Mouse (Mus musculus) MEL (cell line): ENCODE measurements around the gene Hoxb1. TPM values are rescaled to one million over a fixed set of nuclear protein-coding genes. Genes with fewer than 3 reads are reported as not detected.

Source experiments
- DNase-seq: peaks from one replicate; pipeline ENCODE4 v3.0.0; 2011; ENCODE audit warnings: low read depth, low spot score
- H3K27ac ChIP-seq: 2 replicates; pipeline ENCODE4 v1.5.1; 2012; ENCODE audit warnings: low read depth, mild to moderate bottlenecking, control low read depth, low read length, moderate library complexity; ENCODE audit not compliant: control insufficient read depth
- H3K27me3 ChIP-seq, 2 experiments: fragments of 150-350 bp in 1 of 2; sonication (generic) in 1 of 2; 2 replicates each; pipeline ENCODE4 v1.6.1; 2012; ENCODE audit warnings: low read length in 2 of 2, mild to moderate bottlenecking in 2 of 2, improper control_type of control experiment in 1 of 2, moderate library complexity in 1 of 2; ENCODE audit not compliant: insufficient read depth in 2 of 2, control insufficient read depth in 1 of 2
- H3K36me3 ChIP-seq, 2 experiments: 2 replicates each; pipeline ENCODE4 v1.6.1; 2012 to 2014; ENCODE audit warnings: low read length in 2 of 2, improper control_type of control experiment in 1 of 2, inconsistent platforms in 1 of 2, mild to moderate bottlenecking in 1 of 2; ENCODE audit not compliant: insufficient read depth in 2 of 2, control insufficient read depth in 1 of 2
- H3K4me1 ChIP-seq, 2 experiments: fragments of 150-350 bp in 1 of 2; sonication (generic) in 1 of 2; 2 replicates each; pipeline ENCODE4 v1.6.1; 2012; ENCODE audit warnings: low read length in 2 of 2, improper control_type of control experiment in 1 of 2, mild to moderate bottlenecking in 1 of 2; ENCODE audit not compliant: insufficient read depth in 2 of 2, control insufficient read depth in 1 of 2
- H3K4me3 ChIP-seq, 2 experiments: fragments of 150-350 bp in 1 of 2; sonication (generic) in 1 of 2; 2 replicates each; pipeline ENCODE4 v1.5.1; 2012; ENCODE audit warnings: low read depth in 2 of 2, low read length in 2 of 2, mild to moderate bottlenecking in 2 of 2, moderate library complexity in 2 of 2, control low read depth in 1 of 2, improper control_type of control experiment in 1 of 2; ENCODE audit not compliant: control insufficient read depth in 1 of 2, insufficient read depth in 1 of 2
- H3K79me2 ChIP-seq: 2 replicates; pipeline ENCODE4 v1.6.1; 2012; ENCODE audit warnings: mild to moderate bottlenecking, low read length, moderate library complexity; ENCODE audit not compliant: control insufficient read depth, poor library complexity, insufficient read depth
- H3K9ac ChIP-seq: 2 replicates; pipeline ENCODE4 v1.6.1; 2012; ENCODE audit warnings: low read depth, mild to moderate bottlenecking, control low read depth, low read length, moderate library complexity; ENCODE audit not compliant: control insufficient read depth, poor library complexity, severe bottlenecking
- H3K9me3 ChIP-seq: fragments of 150-350 bp; sonication (generic); replicated peaks from 2 replicates; pipeline ENCODE4 v1.6.1; 2012; ENCODE audit warnings: mild to moderate bottlenecking, low read length, improper control_type of control experiment, moderate library complexity; ENCODE audit not compliant: insufficient read depth
- CHD1 ChIP-seq: IDR thresholded peaks from 2 replicates; pipeline ENCODE4 v1.6.1; 2012; ENCODE audit warnings: low read depth, mild to moderate bottlenecking, inconsistent platforms, low read length, improper control_type of control experiment
- CTCF ChIP-seq, 3 experiments: IDR thresholded peaks in 2 of 3; conservative IDR thresholded peaks in 1 of 3; 2 replicates each; pipeline ENCODE4 v1.5.1; 2011 to 2012; ENCODE audit warnings: low read length in 3 of 3, low read depth in 2 of 3, mild to moderate bottlenecking in 2 of 3, improper control_type of control experiment in 1 of 3, inconsistent platforms in 1 of 3, mixed read lengths in 1 of 3, moderate library complexity in 1 of 3; ENCODE audit not compliant: control insufficient read depth in 1 of 3, insufficient read depth in 1 of 3, poor library complexity in 1 of 3, severe bottlenecking in 1 of 3
- ELF1 ChIP-seq: IDR thresholded peaks from 2 replicates; pipeline ENCODE4 v1.6.1; 2014; ENCODE audit warnings: low read depth, mild to moderate bottlenecking, inconsistent platforms, low read length, improper control_type of control experiment, moderate library complexity
- GABPA ChIP-seq: IDR thresholded peaks from 2 replicates; pipeline ENCODE4 v1.6.1; 2012; ENCODE audit warnings: low read depth, mild to moderate bottlenecking, inconsistent platforms, low read length, improper control_type of control experiment, moderate library complexity
- GATA1 ChIP-seq: IDR thresholded peaks from 2 replicates; pipeline ENCODE4 v1.6.1; 2011; ENCODE audit warnings: low read depth, low read length, improper control_type of control experiment
- KAT2A ChIP-seq: conservative IDR thresholded peaks from 2 replicates; pipeline ENCODE4 v1.6.1; 2012; ENCODE audit warnings: low read depth, low read length, improper control_type of control experiment, inconsistent platforms
- MAFK ChIP-seq: IDR thresholded peaks from 2 replicates; pipeline ENCODE4 v1.6.1; 2011; ENCODE audit warnings: low read depth, mild to moderate bottlenecking, low read length, improper control_type of control experiment, borderline replicate concordance
- MAX ChIP-seq: IDR thresholded peaks from 2 replicates; pipeline ENCODE4 v1.6.1; 2011; ENCODE audit warnings: low read length, improper control_type of control experiment
- MAZ ChIP-seq: IDR thresholded peaks from 2 replicates; pipeline ENCODE4 v1.6.1; 2012; ENCODE audit warnings: low read depth, mild to moderate bottlenecking, inconsistent platforms, low read length, improper control_type of control experiment
- MEF2A ChIP-seq: IDR thresholded peaks from 2 replicates; pipeline ENCODE4 v1.6.1; 2014; ENCODE audit warnings: low read depth, mild to moderate bottlenecking, inconsistent platforms, low read length, improper control_type of control experiment; ENCODE audit not compliant: poor library complexity, insufficient replicate concordance, severe bottlenecking; ENCODE audit errors: extremely low read depth
- MXI1 ChIP-seq: IDR thresholded peaks from 2 replicates; pipeline ENCODE4 v1.6.1; 2011; ENCODE audit warnings: mild to moderate bottlenecking, low read depth, low read length, improper control_type of control experiment
- NELFE ChIP-seq: IDR thresholded peaks from 2 replicates; pipeline ENCODE4 v1.6.1; 2011; ENCODE audit warnings: low read depth, low read length, improper control_type of control experiment
- NRF1 ChIP-seq: IDR thresholded peaks from 2 replicates; pipeline ENCODE4 v1.6.1; 2014; ENCODE audit warnings: low read depth, mild to moderate bottlenecking, inconsistent platforms, low read length, improper control_type of control experiment, moderate library complexity; ENCODE audit not compliant: poor library complexity, insufficient read depth, severe bottlenecking
- POLR2AphosphoS2 ChIP-seq: IDR thresholded peaks from 2 replicates; pipeline ENCODE4 v1.6.1; 2011; ENCODE audit warnings: low read length, improper control_type of control experiment
- POLR2AphosphoS5 ChIP-seq: IDR thresholded peaks from 2 replicates; pipeline ENCODE4 v1.6.1; 2012; ENCODE audit warnings: low read depth, borderline replicate concordance, mild to moderate bottlenecking, inconsistent platforms, low read length, moderate library complexity, mixed read lengths
- RAD21 ChIP-seq: IDR thresholded peaks from 2 replicates; pipeline ENCODE4 v1.6.1; 2011; ENCODE audit warnings: mild to moderate bottlenecking, low read depth, low read length, improper control_type of control experiment
- RCOR1 ChIP-seq: IDR thresholded peaks from 2 replicates; pipeline ENCODE4 v1.6.1; 2012; ENCODE audit warnings: low read depth, mild to moderate bottlenecking, inconsistent platforms, low read length, improper control_type of control experiment
- SIN3A ChIP-seq: IDR thresholded peaks from 2 replicates; pipeline ENCODE4 v1.6.1; 2012; ENCODE audit warnings: low read length, improper control_type of control experiment, inconsistent platforms
- SMC3 ChIP-seq: IDR thresholded peaks from 2 replicates; pipeline ENCODE4 v1.6.1; 2011; ENCODE audit warnings: low read depth, low read length, improper control_type of control experiment
- TBP ChIP-seq: IDR thresholded peaks from 2 replicates; pipeline ENCODE4 v1.8.0; 2011; ENCODE audit warnings: low read depth, low read length, improper control_type of control experiment
- TCF12 ChIP-seq: IDR thresholded peaks from 2 replicates; pipeline ENCODE4 v1.6.1; 2014; ENCODE audit warnings: low read depth, mild to moderate bottlenecking, inconsistent platforms, low read length, improper control_type of control experiment, moderate library complexity
- UBTF ChIP-seq: IDR thresholded peaks from 2 replicates; pipeline ENCODE4 v1.6.1; 2012; ENCODE audit warnings: low read depth, mild to moderate bottlenecking, inconsistent platforms, low read length, improper control_type of control experiment, moderate library complexity, borderline replicate concordance; ENCODE audit not compliant: insufficient read depth
- USF1 ChIP-seq: IDR thresholded peaks from 2 replicates; pipeline ENCODE4 v1.6.1; 2014; ENCODE audit warnings: low read depth, mild to moderate bottlenecking, inconsistent platforms, low read length, improper control_type of control experiment, moderate library complexity
- USF2 ChIP-seq, 2 experiments: IDR thresholded peaks; 2 replicates each; pipeline ENCODE4 v1.6.1; 2011 to 2012; ENCODE audit warnings: improper control_type of control experiment in 2 of 2, low read length in 2 of 2, borderline replicate concordance in 1 of 2, inconsistent platforms in 1 of 2, low read depth in 1 of 2, mild to moderate bottlenecking in 1 of 2; ENCODE audit not compliant: insufficient read depth in 1 of 2
- ZC3H11A ChIP-seq: IDR thresholded peaks from 2 replicates; pipeline ENCODE4 v1.6.1; 2012; ENCODE audit warnings: low read depth, mild to moderate bottlenecking, inconsistent platforms, low read length, improper control_type of control experiment
- ZKSCAN1 ChIP-seq: IDR thresholded peaks from 2 replicates; pipeline ENCODE4 v1.6.1; 2012; ENCODE audit warnings: low read depth, mild to moderate bottlenecking, inconsistent platforms, low read length, improper control_type of control experiment, moderate library complexity
- ZMIZ1 ChIP-seq: IDR thresholded peaks from 2 replicates; pipeline ENCODE4 v1.6.1; 2012; ENCODE audit warnings: low read depth, mild to moderate bottlenecking, inconsistent platforms, low read length, improper control_type of control experiment, moderate library complexity
- ZNF384 ChIP-seq: IDR thresholded peaks from 2 replicates; pipeline ENCODE4 v1.6.1; 2012; ENCODE audit warnings: low read depth, mild to moderate bottlenecking, inconsistent platforms, low read length, improper control_type of control experiment
- polyA plus RNA-seq, 2 experiments: library from polyadenylated mRNA; stranded (reverse) in 1 of 2; unstranded in 1 of 2; fragments of >175 nt in 1 of 2; fragments of >200 nt in 1 of 2; gene quantifications; 2 replicates each; pipeline versions ENCODE4 v1.2.1 to v1.2.4; 2012; ENCODE audit warnings: low replicate concordance in 2 of 2, low read depth in 1 of 2; ENCODE audit not compliant: insufficient read length in 2 of 2, insufficient read depth in 1 of 2, missing spikeins in 1 of 2
- total RNA-seq: library from RNA; depleted of rRNA; stranded (reverse); fragments of 300-350 nt; gene quantifications from 2 replicates; pipeline ENCODE4 v1.2.3, GENCODE M21; 2012

Gene Hoxb1
- total and polyA plus RNA-seq, 3 experiments = not detected

GRCm38 (mm10) chr11:96341701-96342575, 23.6 kb upstream of the Hoxb1 start:
- Histone ChIP-seq H3K27me3 (peaks cover 0 to 7% of the 10 kb centered on the region in 2 experiments; a peak in 3 of 4 replicates), H3K79me2 (no peaks in the 10 kb centered on the region), H3K27ac (no peak overlapping the region)
- DNase-seq = no peak
- no peak for TF ChIP-seq ZKSCAN1
- no peak for TF ChIP-seq GATA1
- TF ChIP-seq MAFK = no peak
- TF ChIP-seq NRF1 = no peak
- no peak for TF ChIP-seq MXI1
- no peak for TF ChIP-seq MEF2A
- TF ChIP-seq MAX = no peak
- TF ChIP-seq NELFE = no peak
- TF ChIP-seq ZC3H11A = no peak
- no peak for TF ChIP-seq GABPA
- TF ChIP-seq ELF1 = no peak
- no peak for TF ChIP-seq POLR2AphosphoS5
- no peak for TF ChIP-seq UBTF
- no peak for TF ChIP-seq TBP
- TF ChIP-seq CHD1 = no peak
- no peak for TF ChIP-seq SIN3A
- no peak for TF ChIP-seq KAT2A
- no peak for TF ChIP-seq RCOR1
- TF ChIP-seq MAZ = no peak
- TF ChIP-seq, all 39 proteins: peak for 0
- H3K4me1 ChIP-seq = no peaks in the 10 kb centered on the region
- H3K36me3 ChIP-seq = no peaks in the 10 kb centered on the region
- no peak overlapping the region for H3K9ac ChIP-seq
- no peaks in the 10 kb centered on the region for H3K9me3 ChIP-seq
- no peak overlapping the region for H3K4me3 ChIP-seq

GRCm38 (mm10) chr11:96342576-96342930, 23.0 kb upstream of the Hoxb1 start:
- no peaks in the 10 kb centered on the region for H3K9me3 ChIP-seq
- peaks cover 0 to 3% of the 10 kb centered on the region in 2 experiments; a peak in 2 of 4 replicates for H3K27me3 ChIP-seq

More at GRCm38 (mm10) chr11:96342576-96342930, 23.0 kb upstream of the Hoxb1 start:
- no peak overlapping the region for H3K27ac ChIP-seq
- no peaks in the 10 kb centered on the region for H3K4me1 ChIP-seq
- DNase-seq = no peak
- H3K9ac ChIP-seq = no peak overlapping the region
- TF ChIP-seq POLR2AphosphoS5 = no peak
- TF ChIP-seq NRF1 = no peak
- no peak for TF ChIP-seq ZMIZ1
- TF ChIP-seq GABPA = no peak
- TF ChIP-seq CTCF (IDR thresholded peaks at IDR 0.05 in 2 of 3, conservative IDR thresholded peaks at IDR 0.05 in 1 of 3; ENCODE audit: control insufficient read depth in 1 of 3, insufficient read depth in 1 of 3, low read depth in 2 of 3, low read length in 3 of 3, poor library complexity in 1 of 3, severe bottlenecking in 1 of 3) = no peak
- TF ChIP-seq UBTF = no peak
- TF ChIP-seq CHD1 = no peak
- no peak for TF ChIP-seq TBP
- TF ChIP-seq MEF2A = no peak
- no peak for TF ChIP-seq USF2 (IDR thresholded peaks at IDR 0.05; ENCODE audit: borderline replicate concordance in 1 of 2, insufficient read depth in 1 of 2, low read depth in 1 of 2, low read length in 2 of 2)
- TF ChIP-seq RAD21 = no peak
- no peak for TF ChIP-seq TCF12
- no peak for TF ChIP-seq GATA1
- TF ChIP-seq MAFK = no peak
- no peak for TF ChIP-seq ZNF384
- TF ChIP-seq POLR2AphosphoS2 = no peak
- TF ChIP-seq SMC3 = no peak
- no peak for TF ChIP-seq USF1
- H3K79me2 ChIP-seq = no peaks in the 10 kb centered on the region
- H3K4me3 ChIP-seq = no peak overlapping the region
- no peaks in the 10 kb centered on the region for H3K36me3 ChIP-seq
